Mouse (Mus musculus) megakaryocyte, embryonic 14.5 days (primary cell): ENCODE measurements around the gene Esrp2.

Experiments used
- FLI1 ChIP-seq: IDR thresholded peaks from 2 replicates; pipeline ENCODE4 v1.6.1; 2012; ENCODE audit warnings: low read length, inconsistent platforms, mixed read lengths
- GATA1 ChIP-seq: IDR thresholded peaks from 3 replicates; pipeline ENCODE4 v1.6.1; 2012; ENCODE audit warnings: mixed read lengths, low read length, inconsistent platforms, borderline replicate concordance

GRCm38 (mm10) chr8:106129997-106130396 is 6.8 kb downstream of the Esrp2 start:
- no peak for TF ChIP-seq GATA1
- TF ChIP-seq FLI1, result no peak
